Mouse (Mus musculus) T-helper 2 cell (primary cell): ENCODE measurements around the gene Slc7a5.

Source experiments
- in situ Hi-C: fragments of 300-600 bp; cut with MboI, MseI; formaldehyde crosslinking; loops from one replicate; pipeline ENCODE4 v1.15.1; 2025; ENCODE audit warnings: high pct_unique_total_duplicates

The Slc7a5 gene

GRCm38 (mm10) chr8:121936391-121936790, 28.9 kb upstream of the Slc7a5 start:
- in situ Hi-C loops, result no loop called here

GRCm38 (mm10) chr8:121935341-121936294, 28.1 kb upstream of the Slc7a5 start:
- in situ Hi-C loops, result no loop called here

GRCm38 (mm10) chr8:121934923-121935322, 27.4 kb upstream of the Slc7a5 start:
- in situ Hi-C loops, result no loop called here

- in situ Hi-C loops, result no loop called here
Measured at GRCm38 (mm10) chr8:121934506-121934905, 27.0 kb upstream of the Slc7a5 start.

GRCm38 (mm10) chr8:121932668-121933520, 25.4 kb upstream of the Slc7a5 start:
- in situ Hi-C loops, result no loop called here

- in situ Hi-C loops, result no loop called here
Measured at GRCm38 (mm10) chr8:121932026-121932667, 24.7 kb upstream of the Slc7a5 start.

GRCm38 (mm10) chr8:121931571-121931970, 24.1 kb upstream of the Slc7a5 start:
- in situ Hi-C loops, result no loop called here

- in situ Hi-C loops, result no loop called here
Measured at GRCm38 (mm10) chr8:121930047-121930446, 22.6 kb upstream of the Slc7a5 start.

GRCm38 (mm10) chr8:121927316-121927715, 19.8 kb upstream of the Slc7a5 start:
- in situ Hi-C loops, result loop anchor here (10.0 kb wide), 1 partner anchor 173 kb away; no protein-coding TSS in a partner anchor

- in situ Hi-C loops, result loop anchor here (10.0 kb wide), 1 partner anchor 171 kb away; no protein-coding TSS in a partner anchor
Measured at GRCm38 (mm10) chr8:121926266-121926665, 18.8 kb upstream of the Slc7a5 start.

GRCm38 (mm10) chr8:121925624-121926023, 18.1 kb upstream of the Slc7a5 start:
- in situ Hi-C loops, result loop anchor here (10.0 kb wide), 1 partner anchor 171 kb away; no protein-coding TSS in a partner anchor

- in situ Hi-C loops, result loop anchor here (10.0 kb wide), 1 partner anchor 170 kb away; no protein-coding TSS in a partner anchor
Measured at GRCm38 (mm10) chr8:121924681-121925080, 17.2 kb upstream of the Slc7a5 start.

GRCm38 (mm10) chr8:121922101-121922500, 14.6 kb upstream of the Slc7a5 start:
- in situ Hi-C loops, result loop anchor here (10.0 kb wide), 1 partner anchor 167 kb away; no protein-coding TSS in a partner anchor

GRCm38 (mm10) chr8:121921582-121921981, 14.1 kb upstream of the Slc7a5 start:
- in situ Hi-C loops, result loop anchor here (10.0 kb wide), 1 partner anchor 167 kb away; no protein-coding TSS in a partner anchor

- in situ Hi-C loops, result loop anchor here (10.0 kb wide), 1 partner anchor 165 kb away; no protein-coding TSS in a partner anchor
Measured at GRCm38 (mm10) chr8:121919731-121920130, 12.2 kb upstream of the Slc7a5 start.

- in situ Hi-C loops, result no loop called here
Measured at GRCm38 (mm10) chr8:121919158-121919557, 11.7 kb upstream of the Slc7a5 start.

GRCm38 (mm10) chr8:121913378-121913777, 5.9 kb upstream of the Slc7a5 start:
- in situ Hi-C loops, result no loop called here

GRCm38 (mm10) chr8:121912831-121913230, 5.3 kb upstream of the Slc7a5 start:
- in situ Hi-C loops, result no loop called here

GRCm38 (mm10) chr8:121911987-121912386, 4.5 kb upstream of the Slc7a5 start:
- in situ Hi-C loops, result no loop called here

- in situ Hi-C loops, result no loop called here
Measured at GRCm38 (mm10) chr8:121911400-121911799, 3.9 kb upstream of the Slc7a5 start.

GRCm38 (mm10) chr8:121909663-121910062, 2.2 kb upstream of the Slc7a5 start:
- in situ Hi-C loops, result no loop called here
